Mouse (Mus musculus) stomach, embryonic 14.5 days (tissue): ENCODE measurements around the gene Churc1. TPM values are rescaled to one million over a fixed set of nuclear protein-coding genes. Genes with fewer than 3 reads are reported as not detected.
"Not testable (repeated sequence)": the region's sequence is repeated elsewhere in the genome, so short reads cannot be mapped to it uniquely, and the experiment has no call there.

Experiments
- ATAC-seq: fragments of 200-750 bp; cut with Nextera tagmentation; 2 replicates; pipeline ENCODE4 v1.8.0; 2017; ENCODE audit warnings: low read depth, moderate TSS enrichment; ENCODE audit not compliant: insufficient number of reproducible peaks, insufficient read depth, low FRiP score
- H3K27ac ChIP-seq: fragments of 300-500 bp; sonication (generic); 2 replicates; pipeline ENCODE4 v1.5.1; 2014; ENCODE audit warnings: mild to moderate bottlenecking, low read length, moderate library complexity, mixed read lengths
- H3K27me3 ChIP-seq: fragments of 300-500 bp; sonication (generic); 2 replicates; pipeline ENCODE4 v1.6.1; 2014; ENCODE audit warnings: low read length, control low read depth, mixed read lengths; ENCODE audit not compliant: control insufficient read depth, insufficient read depth
- H3K36me3 ChIP-seq: fragments of 300-500 bp; sonication (generic); 2 replicates; pipeline ENCODE4 v1.6.1; 2014; ENCODE audit warnings: mild to moderate bottlenecking, control low read depth, low read length, moderate library complexity, mixed read lengths; ENCODE audit not compliant: control insufficient read depth, insufficient read depth
- H3K4me1 ChIP-seq: fragments of 300-500 bp; sonication (generic); 2 replicates; pipeline ENCODE4 v1.6.1; 2014; ENCODE audit warnings: low read length, control low read depth, mixed read lengths; ENCODE audit not compliant: control insufficient read depth, insufficient read depth
- H3K4me2 ChIP-seq: fragments of 300-500 bp; sonication (generic); replicated peaks from 2 replicates; pipeline ENCODE4 v1.6.1; 2014; ENCODE audit warnings: low read depth, low read length, control low read depth
- H3K4me3 ChIP-seq: fragments of 300-500 bp; sonication (generic); 2 replicates; pipeline ENCODE4 v1.5.1; 2014; ENCODE audit warnings: low read depth, low read length, control low read depth
- H3K9ac ChIP-seq: fragments of 300-500 bp; sonication (generic); replicated peaks from 2 replicates; pipeline ENCODE4 v1.6.1; 2014; ENCODE audit warnings: low read depth, mild to moderate bottlenecking, control low read depth, low read length, moderate library complexity, mixed read lengths
- H3K9me3 ChIP-seq: fragments of 300-500 bp; sonication (generic); 2 replicates; pipeline ENCODE4 v1.6.1; 2016; ENCODE audit warnings: low read depth, low read length, control low read depth; ENCODE audit not compliant: control insufficient read depth
- WGBS: fragments of 180-500 bp; shearing (Covaris S2); extraction: QIAGEN DNeasy Blood & Tissue Kit; methylation state at CpG from one replicate; pipeline ENCODE4 v1.1.7; 2014; 5-methylcytosine and 5-hydroxymethylcytosine counted together
- polyA plus RNA-seq: library from polyadenylated mRNA; unstranded; fragments of >200 nt; fragmentation: Nextera tagmentation; extraction: Ambion mirVana; gene quantifications from 2 replicates; pipeline ENCODE4 v1.2.1, GENCODE M21; 2014

Churc1 gene
- polyA plus RNA-seq, 1 experiment from 2014 or later = 165 TPM

DNA sequence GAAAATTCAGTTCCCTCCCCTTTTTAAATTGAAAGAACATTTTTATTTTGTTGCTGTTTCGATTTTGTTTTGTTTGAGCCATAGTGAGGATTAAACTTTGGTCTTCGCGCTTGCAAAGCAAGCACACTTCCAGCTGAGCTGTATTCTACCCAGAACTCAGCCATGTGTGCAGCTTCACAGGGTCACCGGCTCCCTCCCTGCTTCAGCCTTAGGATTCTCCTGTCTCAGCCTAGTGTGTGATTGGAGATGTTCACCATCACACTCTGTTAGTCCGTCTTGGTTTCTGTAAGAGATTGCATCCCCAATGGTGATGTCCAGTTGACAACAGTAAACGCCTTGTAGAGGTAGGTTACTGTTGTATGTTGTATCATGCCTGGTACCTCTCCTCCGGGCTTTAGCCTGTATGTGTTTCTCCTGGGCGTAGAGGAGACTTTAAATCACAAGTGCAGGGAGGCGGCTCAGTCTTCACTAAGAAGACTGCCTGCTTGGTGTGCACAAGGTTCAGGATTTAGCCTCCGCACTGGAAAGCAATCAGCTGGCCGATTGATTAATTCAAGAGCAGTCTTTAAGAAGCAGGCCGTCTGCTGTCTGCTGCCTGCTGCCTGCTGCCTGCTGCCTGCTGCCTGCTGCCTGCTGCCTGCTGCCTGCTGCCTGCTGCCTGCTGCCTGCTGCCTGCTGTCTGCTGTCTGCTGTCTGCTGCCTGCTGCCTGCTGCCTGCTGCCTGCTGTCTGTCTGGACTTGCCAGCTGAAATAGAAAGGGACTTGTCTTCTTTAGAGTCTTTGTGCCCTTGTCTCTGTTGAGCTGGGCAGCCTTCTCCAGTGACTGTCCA is 15.5 kb downstream of the Churc1 start:
- H3K27ac ChIP-seq = no peak overlapping the region
- H3K4me2 ChIP-seq = no peak overlapping the region
- no peak overlapping the region for H3K9ac ChIP-seq
- no peaks in the 10 kb centered on the region for H3K36me3 ChIP-seq
- H3K27me3 ChIP-seq = no peaks in the 10 kb centered on the region
- WGBS = 73% methylated on average over 12 of the region's 12 CpGs
- no peak for ATAC-seq
- no peak overlapping the region for H3K4me3 ChIP-seq
- no peaks in the 10 kb centered on the region for H3K9me3 ChIP-seq
- H3K4me1 ChIP-seq = no peaks in the 10 kb centered on the region

DNA sequence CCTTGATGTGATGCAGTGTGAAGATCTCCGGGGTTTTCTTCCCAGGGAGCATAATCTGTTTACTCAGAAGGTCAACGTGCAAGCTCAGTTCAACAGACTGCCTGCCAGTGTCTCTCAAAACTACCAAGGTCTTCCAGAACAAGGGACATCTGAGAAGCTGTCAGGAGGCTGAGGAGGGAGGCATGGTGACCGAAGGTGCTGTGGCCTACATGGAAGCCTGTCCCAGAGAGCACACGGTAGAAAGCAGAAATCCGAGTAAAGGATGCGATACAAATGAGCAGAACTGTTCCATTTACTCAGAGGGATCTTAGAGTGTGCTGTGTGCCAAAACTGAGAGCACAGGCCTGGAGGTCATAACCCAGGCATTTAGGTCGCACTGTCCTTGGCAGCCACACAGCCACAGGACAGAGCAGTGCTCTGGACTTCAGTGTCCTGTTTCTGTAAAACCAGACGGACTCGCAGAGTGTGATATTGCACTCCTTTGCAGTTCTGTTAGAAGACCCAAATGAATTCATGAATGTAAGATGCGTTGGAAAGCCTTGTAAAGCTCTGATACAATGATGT is 18.8 kb downstream of the Churc1 start:
- H3K27ac ChIP-seq = no peak overlapping the region

DNA sequence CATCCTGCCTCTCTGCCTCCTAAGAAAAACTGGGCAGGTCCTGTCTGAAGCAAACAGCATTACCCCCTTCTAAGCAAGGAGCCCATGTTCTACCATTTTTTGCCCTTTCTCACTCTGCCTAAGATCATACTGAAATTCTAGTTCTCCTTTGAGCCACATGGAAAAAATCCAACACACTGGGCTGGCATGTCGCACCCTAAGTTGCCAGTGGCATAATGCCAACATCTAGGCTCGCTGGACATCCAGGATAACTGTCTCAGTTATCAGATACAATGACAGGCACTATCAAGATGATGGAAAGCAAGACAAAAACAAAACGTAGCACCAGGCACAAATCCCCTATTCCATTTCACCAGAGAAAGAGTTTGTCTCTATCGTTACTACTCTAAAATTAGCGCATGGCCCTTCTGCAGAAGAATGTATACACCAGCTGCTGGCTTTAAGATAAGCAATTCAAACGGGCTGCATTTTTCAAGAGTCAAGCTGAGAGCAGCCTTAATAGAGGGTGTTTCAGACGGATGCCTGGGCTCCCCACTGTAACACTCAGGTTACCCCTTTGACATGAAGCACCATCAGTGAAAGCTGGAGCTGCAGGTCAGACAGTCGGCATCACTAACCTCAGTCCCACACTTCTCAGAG is 25.2 kb downstream of the Churc1 start:
- Histone ChIP-seq H3K9ac (no peak overlapping the region), H3K4me2 (no peak overlapping the region), H3K4me3 (no peak overlapping the region), H3K36me3 (no peaks in the 10 kb centered on the region), H3K9me3 (no peaks in the 10 kb centered on the region), H3K27me3 (no peaks in the 10 kb centered on the region), H3K4me1 (peaks cover 9% of the 10 kb centered on the region; the same call in 1 of the 2 replicates), H3K27ac (peak overlapping the region; percentile 52; the same call in 1 of the 2 replicates)
- no peak for ATAC-seq
- 14% methylated on average over 8 of the region's 8 CpGs for WGBS

More for the DNA sequence above, 18.8 kb downstream of the Churc1 start:
- Histone ChIP-seq H3K4me3 (no peak overlapping the region), H3K4me2 (no peak overlapping the region), H3K4me1 (no peaks in the 10 kb centered on the region), H3K9me3 (no peaks in the 10 kb centered on the region), H3K27me3 (no peaks in the 10 kb centered on the region), H3K9ac (no peak overlapping the region), H3K36me3 (no peaks in the 10 kb centered on the region)
- ATAC-seq = no peak
- 59% methylated on average over 10 of the region's 10 CpGs for WGBS

DNA sequence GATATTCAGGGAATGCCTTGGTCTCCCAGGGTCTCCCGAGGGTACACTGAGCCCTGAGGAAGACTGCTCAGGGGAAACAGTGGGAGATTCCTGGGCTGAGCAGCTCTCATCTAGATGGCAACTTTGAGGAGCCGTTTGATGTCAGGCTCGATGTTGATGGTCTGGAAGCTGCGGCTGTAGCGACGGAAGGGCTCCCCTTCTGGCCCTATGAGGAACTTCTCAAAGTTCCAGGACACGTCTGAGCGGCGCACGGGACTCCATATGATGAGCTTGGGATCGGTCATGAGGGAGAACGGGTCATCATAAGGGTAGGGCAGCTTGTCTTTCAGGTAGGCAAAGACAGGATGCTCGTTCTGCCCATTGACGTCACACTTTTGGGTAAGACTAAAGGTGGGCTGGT is 27.2 kb downstream of the Churc1 start:
- 56% methylated on average over 12 of the region's 14 CpGs for WGBS
- not testable (repeated sequence) for H3K9ac ChIP-seq, H3K4me2 ChIP-seq, H3K27ac ChIP-seq, H3K4me3 ChIP-seq, H3K4me1 ChIP-seq, H3K9me3 ChIP-seq, ATAC-seq, H3K36me3 ChIP-seq, H3K27me3 ChIP-seq

DNA sequence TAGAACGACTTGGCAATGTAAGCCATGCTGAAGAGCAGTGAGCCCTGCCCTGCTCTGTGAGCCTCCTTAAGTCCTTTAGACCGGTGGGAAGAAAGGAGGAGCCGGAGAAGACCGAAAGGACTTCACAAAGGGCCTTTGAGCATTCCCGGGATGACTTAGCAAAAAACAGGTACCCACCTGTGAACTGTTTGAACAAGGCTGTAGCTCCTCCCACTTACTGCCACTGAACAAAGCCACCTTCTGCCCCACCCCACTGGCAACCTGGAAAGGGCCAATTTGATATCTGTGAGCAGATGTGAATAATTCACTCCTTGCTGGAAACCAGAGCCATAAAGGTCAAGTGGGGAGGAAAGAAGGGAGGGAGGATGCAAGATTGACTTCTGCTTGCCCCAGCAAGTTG is 30.0 kb downstream of the Churc1 start, which contains the start of gene Gpx2:
Gene Gpx2, minus strand, starts transcription at position 205 of the 400 bp plus-strand sequence.
- WGBS = 59% methylated on average over 5 of the region's 5 CpGs
- peak within 1 kb of the TSS; percentile 17; the same call in 1 of the 2 replicates for H3K27ac ChIP-seq

DNA sequence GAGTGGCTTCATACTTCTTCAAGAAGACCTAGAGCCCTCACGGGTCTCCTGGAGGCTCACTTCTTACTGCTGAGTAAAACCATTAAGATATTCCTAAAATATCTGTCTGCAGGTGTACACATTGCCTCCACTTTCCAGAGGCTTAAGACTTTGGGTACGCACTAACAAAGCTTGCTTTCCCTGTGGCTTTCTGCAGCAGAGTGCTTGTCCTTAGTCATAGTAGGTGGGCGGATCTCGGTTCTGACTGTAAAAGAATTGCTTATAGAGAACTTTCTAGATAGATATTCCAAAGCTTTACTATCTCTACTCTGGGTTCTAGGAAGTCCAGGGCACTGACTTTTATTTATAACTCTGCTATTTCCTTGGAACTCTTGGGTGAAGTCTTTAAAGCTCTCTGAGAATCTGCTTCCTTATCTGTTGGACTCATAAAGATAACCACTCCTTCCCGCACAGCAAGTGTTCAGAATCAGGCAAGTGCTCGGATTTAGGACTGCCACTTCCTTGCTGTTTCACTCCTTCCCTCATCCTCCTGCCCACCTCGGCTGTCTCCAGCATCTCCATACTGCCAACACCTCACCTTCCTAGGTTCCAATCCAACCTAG is 31.7 kb downstream of the Churc1 start:
- ATAC-seq = no peak
- no peak overlapping the region for H3K27ac ChIP-seq
- H3K36me3 ChIP-seq = no peaks in the 10 kb centered on the region
- H3K9ac ChIP-seq = no peak overlapping the region
- H3K4me1 ChIP-seq = no peaks in the 10 kb centered on the region
- H3K4me3 ChIP-seq = no peak overlapping the region
- H3K4me2 ChIP-seq = no peak overlapping the region
- 83% methylated on average over 7 of the region's 7 CpGs for WGBS
- no peaks in the 10 kb centered on the region for H3K27me3 ChIP-seq
- no peaks in the 10 kb centered on the region for H3K9me3 ChIP-seq

More for the DNA sequence above, 30.0 kb downstream of the Churc1 start, which contains the start of gene Gpx2:
- Histone ChIP-seq H3K9me3 (no peaks in the 10 kb centered on the region), H3K9ac (no peak within 1 kb of the TSS), H3K4me3 (peak within 1 kb of the TSS; percentile 10; the same call in 1 of the 2 replicates), H3K36me3 (no peaks in the 10 kb centered on the region), H3K4me2 (peak within 1 kb of the TSS; percentile 11; the same call in 1 of the 2 replicates), H3K27me3 (no peaks in the 10 kb centered on the region), H3K4me1 (peaks cover 5% of the 10 kb centered on the region; the same call in 1 of the 2 replicates)
- peak; percentile 73 for ATAC-seq

DNA sequence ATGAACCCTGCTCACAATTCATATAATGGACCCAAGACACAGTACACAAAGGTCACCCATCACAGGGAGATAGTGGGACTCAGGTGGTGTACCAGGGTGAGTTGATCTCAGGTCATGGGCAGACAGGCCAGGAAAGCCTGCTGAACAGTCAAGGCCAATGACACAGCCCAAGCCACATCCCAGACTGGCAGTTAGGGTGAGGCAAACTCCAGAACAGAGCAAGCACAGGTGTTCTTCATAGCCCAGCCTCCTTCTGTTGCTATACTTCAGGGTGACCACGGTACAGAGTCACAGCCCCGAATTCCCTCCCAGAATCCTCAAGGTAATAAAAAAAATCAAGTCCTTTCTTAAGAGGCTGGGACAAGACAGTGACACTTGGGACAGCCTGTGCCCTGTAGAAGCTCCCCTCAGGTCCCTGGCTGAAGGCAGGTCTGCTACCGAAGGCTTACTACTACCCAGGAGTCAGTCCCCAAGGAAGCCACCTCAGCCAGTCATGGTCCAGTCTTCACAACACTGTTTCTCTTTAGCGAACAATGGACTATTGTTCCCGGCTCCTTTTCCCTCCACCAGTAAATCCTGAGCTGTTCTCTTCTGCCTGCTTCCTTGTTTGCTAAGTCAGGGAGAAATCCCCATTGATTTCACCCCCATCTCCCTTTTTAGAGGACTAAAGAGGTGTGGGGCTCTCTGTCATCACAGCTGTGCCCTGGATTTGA is 32.8 kb downstream of the Churc1 start:
- Histone ChIP-seq H3K9ac (no peak overlapping the region), H3K9me3 (no peaks in the 10 kb centered on the region), H3K27ac (no peak overlapping the region), H3K4me2 (no peak overlapping the region), H3K36me3 (no peaks in the 10 kb centered on the region), H3K4me1 (no peaks in the 10 kb centered on the region), H3K4me3 (no peak overlapping the region), H3K27me3 (no peaks in the 10 kb centered on the region)
- 61% methylated on average over 5 of the region's 5 CpGs for WGBS
- no peak for ATAC-seq

DNA sequence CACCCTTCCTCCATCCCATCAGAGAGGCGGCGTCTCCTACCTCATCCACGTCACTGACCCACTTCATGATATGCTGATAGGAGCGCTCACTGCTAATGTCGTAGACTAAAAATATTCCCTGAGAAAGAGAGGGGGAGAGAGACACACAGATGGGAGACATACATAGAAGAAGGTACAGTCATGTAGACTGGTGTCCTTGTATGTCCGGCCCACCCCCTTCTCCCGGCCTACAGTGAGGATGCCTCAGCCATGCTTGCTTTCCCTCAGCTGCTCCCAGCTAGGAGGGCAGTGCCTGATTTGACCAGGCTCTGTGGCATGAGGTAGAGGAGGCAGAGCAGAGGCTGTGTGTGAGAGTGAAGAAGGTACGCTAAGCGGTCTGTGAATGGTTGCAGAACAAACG is 37.7 kb downstream of the Churc1 start:
- Histone ChIP-seq H3K36me3 (no peaks in the 10 kb centered on the region), H3K9me3 (no peaks in the 10 kb centered on the region), H3K9ac (no peak overlapping the region), H3K4me3 (no peak overlapping the region), H3K4me1 (no peaks in the 10 kb centered on the region), H3K4me2 (no peak overlapping the region), H3K27me3 (no peaks in the 10 kb centered on the region), H3K27ac (no peak overlapping the region)
- WGBS = 91% methylated on average over 10 of the region's 10 CpGs
- ATAC-seq = no peak
